In the genomic region with DNA sequence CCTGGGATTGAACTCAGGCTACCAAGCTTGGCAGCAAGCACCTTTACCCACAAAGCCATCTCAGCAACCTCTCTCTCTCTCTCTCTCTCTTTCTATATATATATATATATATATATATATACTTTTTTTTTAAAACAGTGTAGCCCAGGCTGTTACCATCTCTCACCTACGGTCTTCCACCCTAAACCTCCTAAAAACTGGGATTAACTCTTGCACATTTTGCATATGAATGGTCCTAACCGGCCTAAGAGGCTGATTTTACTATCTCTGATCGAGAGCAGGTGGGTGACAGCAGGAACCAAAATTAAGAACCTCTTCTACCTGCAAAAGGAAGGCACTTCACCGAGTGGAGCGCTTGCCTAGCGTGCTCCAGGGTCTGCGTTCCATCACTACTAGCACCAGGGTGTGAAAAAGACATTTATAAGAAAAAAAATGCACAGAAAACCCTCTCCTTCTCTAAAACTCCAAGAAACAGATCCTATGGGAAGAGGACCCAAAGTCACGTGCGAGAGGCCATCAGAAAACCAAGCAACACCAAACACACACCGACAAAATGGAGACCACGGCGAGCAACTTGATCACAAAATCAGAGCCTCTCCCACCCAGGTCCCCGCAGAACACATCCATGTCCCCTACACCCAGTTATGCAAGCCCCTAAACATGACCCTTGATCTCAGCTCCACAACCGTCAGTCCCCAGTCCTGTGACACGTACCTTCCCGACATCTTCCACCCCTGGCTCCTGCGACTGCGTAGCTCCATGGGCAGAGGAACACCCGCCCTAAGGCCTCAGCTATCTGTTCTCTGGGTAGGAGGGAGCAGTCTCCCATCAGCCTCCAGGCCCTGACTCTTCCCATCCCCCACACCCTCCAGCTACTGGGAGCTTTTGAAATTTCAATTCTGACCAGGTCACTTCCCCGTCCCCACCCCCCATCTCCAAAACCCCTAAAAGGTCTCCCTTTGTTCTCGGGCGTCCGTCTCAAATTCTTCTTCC, we compare ENCODE assay signal across 7 mouse cellular contexts. TPM values are rescaled to one million over a fixed set of nuclear protein-coding genes. Genes with fewer than 3 reads are reported as not detected.
A peak's percentile ranks its signal among the peaks of the same experiment; 100 is the strongest.
DNase-seq lines count a peak whose midpoint lies in the region; ATAC-seq and TF ChIP-seq lines count a peak whose summit lies in the region.

A gene (minus strand): TSS at position 815 of the 993 bp plus-strand sequence.

- no peak for TF ChIP-seq CTCF in C2C12 (IDR thresholded peaks at IDR 0.05; ENCODE audit: control insufficient read depth, insufficient read depth, insufficient read length)
- TF ChIP-seq CTCF in ES-Bruce4 (IDR thresholded peaks at IDR 0.05; ENCODE audit: low read depth, low read length): no peak

- H3K9ac ChIP-seq in ES-Bruce4 (ENCODE audit: low read depth, poor library complexity, severe bottlenecking): peak within 1 kb of the TSS; percentile 79
- 0 out of 2 replicates have a peak within 1 kb of the TSS, but pooled peaks have one; percentile 19 for H3K9ac ChIP-seq in embryonic facial prominence, embryonic 14.5 days (ENCODE audit: low read depth, low read length)
- H3K9ac ChIP-seq in heart, embryonic 16.5 days (ENCODE audit: low read length): no peak within 1 kb of the TSS; the same call in 1 of the 2 replicates
- peak within 1 kb of the TSS; percentile 54 for H3K9ac ChIP-seq in neural tube, embryonic 11.5 days (ENCODE audit: low read length)

- H3K79me3 ChIP-seq in C2C12 (ENCODE audit: low read depth): no peaks in the 10 kb centered on the region

- H3K36me3 ChIP-seq in C2C12 (ENCODE audit: control insufficient read depth, insufficient read depth) (no peaks in the 10 kb centered on the region), ES-Bruce4 (ENCODE audit: control insufficient read depth, insufficient read depth, low read length, poor library complexity, severe bottlenecking) (no peaks in the 10 kb centered on the region)
- H3K36me3 ChIP-seq in embryonic facial prominence, embryonic 14.5 days (ENCODE audit: control insufficient read depth, insufficient read depth, low read length): no peaks in the 10 kb centered on the region
- H3K36me3 ChIP-seq in heart, embryonic 16.5 days (ENCODE audit: control insufficient read depth, insufficient read depth): no peaks in the 10 kb centered on the region
- no peaks in the 10 kb centered on the region; the same call in 1 of the 2 replicates for H3K36me3 ChIP-seq in neural tube, embryonic 11.5 days (ENCODE audit: control insufficient read depth, insufficient read depth, low read length)

- 0 out of 2 replicates have a peak within 1 kb of the TSS, but pooled peaks have one; percentile 30 for H3K4me2 ChIP-seq in embryonic facial prominence, embryonic 14.5 days (ENCODE audit: low read depth, low read length)
- peak within 1 kb of the TSS; percentile 26; the same call in 1 of the 2 replicates for H3K4me2 ChIP-seq in heart, embryonic 16.5 days (ENCODE audit: low read depth, low read length)
- H3K4me2 ChIP-seq in neural tube, embryonic 11.5 days (ENCODE audit: low read depth): peak within 1 kb of the TSS; percentile 34

- H3K4me3 ChIP-seq in C2C12 (ENCODE audit: insufficient read depth, poor library complexity, severe bottlenecking): no peak within 1 kb of the TSS
- H3K4me3 ChIP-seq in ES-Bruce4 (ENCODE audit: low read depth, low read length): peak within 1 kb of the TSS; percentile 85
- H3K4me3 ChIP-seq in embryonic facial prominence, embryonic 14.5 days (ENCODE audit: low read depth, low read length): no peak within 1 kb of the TSS
- no peak within 1 kb of the TSS for H3K4me3 ChIP-seq in heart, embryonic 16.5 days (ENCODE audit: low read length)
- H3K4me3 ChIP-seq in neural tube, embryonic 11.5 days (ENCODE audit: low read depth, low read length): peak within 1 kb of the TSS; percentile 16

- 50% methylated on average over 23 of the region's 23 CpGs for WGBS in embryonic facial prominence, embryonic 14.5 days
- WGBS in heart, embryonic 16.5 days: 49% methylated on average over 23 of the region's 23 CpGs
- 17% methylated on average over 23 of the region's 23 CpGs for WGBS in neural tube, embryonic 11.5 days

- ATAC-seq in embryonic facial prominence, embryonic 14.5 days (ENCODE audit: low read depth): no peak
- ATAC-seq in heart, embryonic 16.5 days (replicated peaks; ENCODE audit: extremely low read depth, insufficient read depth, low FRiP score): no peak
- ATAC-seq in neural tube, embryonic 11.5 days (ENCODE audit: insufficient read depth, low FRiP score, low TSS enrichment): no peak

- TF ChIP-seq EP300 in ES-Bruce4 (IDR thresholded peaks at IDR 0.05; ENCODE audit: insufficient read depth, low read depth, low read length): peak; percentile 98

- DNase-seq in embryonic facial prominence, embryonic 14.5 days (ENCODE audit: low spot score): no peak
- no peak for DNase-seq in left cerebral cortex, postnatal 4 days
- peak; percentile 61 for DNase-seq in neural tube, embryonic 11.5 days (ENCODE audit: low spot score)
- no peak for DNase-seq in cerebellum, adult 11 months

- intact Hi-C loops in left cerebral cortex, postnatal 4 days (cut with DNase I): no loop called here

- H3ac ChIP-seq in C2C12 (ENCODE audit: control insufficient read depth, insufficient read length, low read depth): no peak within 1 kb of the TSS

- H3K4me1 ChIP-seq in ES-Bruce4 (ENCODE audit: control insufficient read depth, insufficient read depth, low read length): peaks cover 3% of the 10 kb centered on the region
- peaks cover 23% of the 10 kb centered on the region for H3K4me1 ChIP-seq in embryonic facial prominence, embryonic 14.5 days (ENCODE audit: control insufficient read depth, insufficient read depth, low read length)
- H3K4me1 ChIP-seq in heart, embryonic 16.5 days (ENCODE audit: control insufficient read depth, insufficient read depth, low read length): peaks cover 18% of the 10 kb centered on the region
- H3K4me1 ChIP-seq in neural tube, embryonic 11.5 days (ENCODE audit: control insufficient read depth, insufficient read depth, low read length): peaks cover 16% of the 10 kb centered on the region

- peak; percentile 87 for TF ChIP-seq POLR2A in ES-Bruce4 (IDR thresholded peaks at IDR 0.05; ENCODE audit: insufficient read depth, low read length)

- H3K9me3 ChIP-seq in ES-Bruce4 (replicated peaks; ENCODE audit: control insufficient read depth, insufficient read depth, low read length, poor library complexity, severe bottlenecking): no peaks in the 10 kb centered on the region
- no peaks in the 10 kb centered on the region for H3K9me3 ChIP-seq in embryonic facial prominence, embryonic 14.5 days (ENCODE audit: control insufficient read depth, low read length)
- H3K9me3 ChIP-seq in heart, embryonic 16.5 days (replicated peaks; ENCODE audit: control insufficient read depth, low read length): no peaks in the 10 kb centered on the region
- H3K9me3 ChIP-seq in neural tube, embryonic 11.5 days (ENCODE audit: control insufficient read depth, low read length): no peaks in the 10 kb centered on the region

- H3K27me3 ChIP-seq in C2C12 (ENCODE audit: control insufficient read depth, insufficient read depth, insufficient read length): no peaks in the 10 kb centered on the region
- H3K27me3 ChIP-seq in ES-Bruce4 (ENCODE audit: control insufficient read depth, insufficient read depth, low read length, poor library complexity, severe bottlenecking): no peaks in the 10 kb centered on the region
- H3K27me3 ChIP-seq in embryonic facial prominence, embryonic 14.5 days (replicated peaks; ENCODE audit: control insufficient read depth, insufficient read depth, low read length): no peaks in the 10 kb centered on the region
- H3K27me3 ChIP-seq in heart, embryonic 16.5 days (ENCODE audit: control insufficient read depth, insufficient read depth, low read length): no peaks in the 10 kb centered on the region
- no peaks in the 10 kb centered on the region for H3K27me3 ChIP-seq in neural tube, embryonic 11.5 days (ENCODE audit: control insufficient read depth, insufficient read depth, low read length)

- H3K27ac ChIP-seq in ES-Bruce4 (ENCODE audit: insufficient read depth, low read length): peak within 1 kb of the TSS; percentile 96
- H3K27ac ChIP-seq in embryonic facial prominence, embryonic 14.5 days (replicated peaks; ENCODE audit: low read depth, low read length): peak within 1 kb of the TSS; percentile 82
- peak within 1 kb of the TSS; percentile 16; the same call in 1 of the 2 replicates for H3K27ac ChIP-seq in heart, embryonic 16.5 days (ENCODE audit: low read length)
- 0 out of 2 replicates have a peak within 1 kb of the TSS, but pooled peaks have one; percentile 46 for H3K27ac ChIP-seq in neural tube, embryonic 11.5 days (ENCODE audit: low read depth, low read length)

- no peaks in the 10 kb centered on the region for H3K79me2 ChIP-seq in C2C12 (ENCODE audit: control insufficient read depth, insufficient read depth)

TF ChIP-seq in C2C12, 6 proteins besides CTCF, POLR2A, EP300 and RAD21:
- TF ChIP-seq FOSL1 (IDR thresholded peaks at IDR 0.05; ENCODE audit: insufficient read depth, low read length, poor library complexity, severe bottlenecking) (no peak), CEBPB (IDR thresholded peaks at IDR 0.05; ENCODE audit: low read depth) (no peak), USF1 (IDR thresholded peaks at IDR 0.05; ENCODE audit: low read depth) (no peak), MYOG (IDR thresholded peaks at IDR 0.05; ENCODE audit: control insufficient read depth, extremely low read depth, insufficient read length) (no peak), MYOD1 (IDR thresholded peaks at IDR 0.05; ENCODE audit: control insufficient read depth, insufficient read length, low read depth) (no peak), MAX (IDR thresholded peaks at IDR 0.05) (no peak)
TF ChIP-seq in C2C12: peak in this region for 0.

RNA-seq across cellular contexts. Expression of the gene that starts here (rescaled TPM):
- polyA plus RNA-seq in C2C12 (2012; fragmentation: generic; extraction: Trizol) (20.7 TPM), ES-Bruce4 (2011; ENCODE audit: insufficient read depth, insufficient read length, low read depth, missing spikeins) (231 and 237 TPM in 2 replicates)
- 28.6 and 32.7 TPM in 2 replicates for polyA plus RNA-seq in embryonic facial prominence, embryonic 14.5 days (2014; fragmentation: Nextera tagmentation; extraction: Ambion mirVana)
- 36.0 and 40.2 TPM in 2 replicates for polyA plus RNA-seq in heart, embryonic 16.5 days (2015; fragmentation: Nextera tagmentation; extraction: Ambion mirVana)
- 100 to 1,000 TPM; 118 to 120 TPM for total RNA-seq in left cerebral cortex, postnatal 4 days (2021)
- polyA plus RNA-seq in neural tube, embryonic 11.5 days (2014; fragmentation: Nextera tagmentation; extraction: Ambion mirVana): 52.9 and 54.5 TPM in 2 replicates

Comparison
In these comparisons a context has a peak if more than half of its experiments do, and no peak if none do; other contexts are left out.
1. H3K4me3 ChIP-seq: peak in ES-Bruce4 (single experiment) and neural tube, embryonic 11.5 days (single experiment); none in C2C12 (single experiment), embryonic facial prominence, embryonic 14.5 days (single experiment) and heart, embryonic 16.5 days (single experiment).
2. H3K27ac ChIP-seq: peak in every context shown above with its lines; median percentile 96 in ES-Bruce4; 82 in embryonic facial prominence, embryonic 14.5 days; 46 in neural tube, embryonic 11.5 days; 16 in heart, embryonic 16.5 days.
3. Peak in every context shown above with its lines, with median percentiles within 50 percentile points of each other: H3K4me2 ChIP-seq.